Mouse (Mus musculus) heart, postnatal 0 days (tissue): Measurements from ENCODE around the gene Ncoa4. TPM values are rescaled to one million over a fixed set of nuclear protein-coding genes. Genes with fewer than 3 reads are reported as not detected.

Experiments used
- ATAC-seq: fragments of 200-750 bp; cut with Nextera tagmentation; 2 replicates; pipeline ENCODE4 v1.8.0; 2017; ENCODE audit warnings: low read depth, moderate number of reproducible peaks, moderate library complexity; ENCODE audit not compliant: insufficient read depth
- DNase-seq: peaks from one replicate; pipeline ENCODE4 v3.0.0-alpha.2; 2016; ENCODE audit warnings: low spot score
- H3K27ac ChIP-seq: fragments of 300-500 bp; sonication (generic); 2 replicates; pipeline ENCODE4 v1.5.1; 2014; ENCODE audit warnings: low read depth, mild to moderate bottlenecking
- H3K27me3 ChIP-seq: fragments of 300-500 bp; sonication (generic); 2 replicates; pipeline ENCODE4 v1.6.1; 2014; ENCODE audit warnings: low read length, mixed read lengths; ENCODE audit not compliant: control insufficient read depth, insufficient read depth
- H3K36me3 ChIP-seq: fragments of 300-500 bp; sonication (generic); replicated peaks from 2 replicates; pipeline ENCODE4 v1.6.1; 2014; ENCODE audit warnings: low read length, mixed read lengths; ENCODE audit not compliant: control insufficient read depth, insufficient read depth
- H3K4me1 ChIP-seq: fragments of 300-500 bp; sonication (generic); 2 replicates; pipeline ENCODE4 v1.6.1; 2014; ENCODE audit warnings: antibody characterized with exemption; ENCODE audit not compliant: control insufficient read depth, insufficient read depth
- H3K4me2 ChIP-seq: fragments of 300-500 bp; sonication (generic); 2 replicates; pipeline ENCODE4 v1.6.1; 2014; ENCODE audit warnings: low read depth, mild to moderate bottlenecking, low read length, moderate library complexity
- H3K4me3 ChIP-seq: fragments of 300-500 bp; sonication (generic); 2 replicates; pipeline ENCODE4 v1.5.1; 2014; ENCODE audit warnings: low read depth, low read length
- H3K9ac ChIP-seq: fragments of 300-500 bp; sonication (generic); replicated peaks from 2 replicates; pipeline ENCODE4 v1.6.1; 2014; ENCODE audit warnings: low read depth, low read length, mixed read lengths
- H3K9me3 ChIP-seq: fragments of 300-500 bp; sonication (generic); replicated peaks from 2 replicates; pipeline ENCODE4 v1.6.1; 2016; ENCODE audit warnings: low read length; ENCODE audit not compliant: control insufficient read depth
- CTCF ChIP-seq: IDR thresholded peaks from 2 replicates; pipeline ENCODE4 v1.5.1; 2016; ENCODE audit warnings: antibody characterized with exemption, control low read depth, low read depth
- EP300 ChIP-seq: IDR thresholded peaks from 2 replicates; pipeline ENCODE4 v1.6.1; 2016; ENCODE audit warnings: antibody characterized with exemption, low read depth
- WGBS: fragments of 180-500 bp; shearing (Covaris S2); extraction: QIAGEN DNeasy Blood & Tissue Kit; methylation state at CpG from one replicate; pipeline ENCODE4 v1.1.7; 2014; 5-methylcytosine and 5-hydroxymethylcytosine counted together
- polyA plus RNA-seq: library from polyadenylated mRNA; unstranded; fragments of >200 nt; fragmentation: Nextera tagmentation; extraction: Ambion mirVana; gene quantifications from 2 replicates; pipeline ENCODE4 v1.2.1, GENCODE M21; 2015
- total RNA-seq: library from RNA; depleted of rRNA; stranded (reverse); fragments of >200 nt; gene quantifications from 2 replicates; pipeline ENCODE4 v1.2.3, GENCODE M21; 2014; ENCODE audit warnings: low replicate concordance

The Ncoa4 gene
- total and polyA plus RNA-seq, 2 experiments from 2014 or later = 62.1 to 137 TPM

DNA sequence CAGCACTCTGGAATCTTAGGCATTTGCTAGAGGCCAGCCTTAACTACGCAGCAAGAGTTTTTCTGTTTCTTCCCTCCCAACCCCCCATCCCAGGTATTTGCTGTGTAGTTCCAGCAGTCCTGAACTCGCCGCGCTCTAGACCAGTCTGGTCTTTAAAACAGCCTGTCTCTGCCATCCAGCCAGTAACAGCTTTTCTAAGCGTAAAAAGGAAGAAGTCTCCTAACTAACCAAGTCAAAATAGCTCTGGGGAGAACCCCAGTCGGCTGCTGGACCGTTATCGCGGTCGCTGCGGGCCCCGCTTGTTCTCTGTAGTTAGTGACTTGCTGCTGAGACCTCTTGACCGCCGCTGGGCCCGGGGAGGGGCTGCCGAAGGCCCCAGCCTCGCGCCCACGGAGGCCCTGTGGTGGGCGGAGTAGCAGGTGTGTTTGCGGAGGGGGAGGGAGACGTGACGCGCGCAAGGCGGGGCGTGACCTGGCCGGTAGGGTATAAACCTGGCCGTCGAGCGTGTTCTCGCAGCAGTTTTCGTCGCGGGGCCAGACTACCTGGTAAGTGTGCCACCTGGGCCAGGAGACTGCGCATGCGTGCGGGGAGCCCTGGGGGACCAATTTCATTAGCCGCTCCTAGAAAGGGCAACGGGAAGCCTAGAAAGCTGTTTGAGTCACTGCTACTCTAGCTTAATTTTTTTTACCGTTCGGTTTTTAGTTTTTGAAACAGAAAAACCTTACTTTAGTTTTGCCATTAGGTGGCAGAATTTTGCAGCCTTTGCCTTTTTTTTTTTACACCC is 5.8 kb downstream of the Ncoa4 start:
- TF ChIP-seq CTCF (no peak), EP300 (no peak)
- H3K9me3 ChIP-seq = no peaks in the 10 kb centered on the region
- H3K27ac ChIP-seq = peak overlapping the region; percentile 87
- H3K9ac ChIP-seq = peak overlapping the region; percentile 70
- ATAC-seq (peak; percentile 74), DNase-seq (peak; percentile 62)
- peak overlapping the region; percentile 64 for H3K4me3 ChIP-seq
- under 1% methylated on average over 42 of the region's 42 CpGs for WGBS
- H3K4me2 ChIP-seq = peak overlapping the region; percentile 99
- H3K4me1 ChIP-seq = peaks cover 14% of the 10 kb centered on the region
- no peaks in the 10 kb centered on the region for H3K27me3 ChIP-seq
- H3K36me3 ChIP-seq = no peaks in the 10 kb centered on the region

DNA sequence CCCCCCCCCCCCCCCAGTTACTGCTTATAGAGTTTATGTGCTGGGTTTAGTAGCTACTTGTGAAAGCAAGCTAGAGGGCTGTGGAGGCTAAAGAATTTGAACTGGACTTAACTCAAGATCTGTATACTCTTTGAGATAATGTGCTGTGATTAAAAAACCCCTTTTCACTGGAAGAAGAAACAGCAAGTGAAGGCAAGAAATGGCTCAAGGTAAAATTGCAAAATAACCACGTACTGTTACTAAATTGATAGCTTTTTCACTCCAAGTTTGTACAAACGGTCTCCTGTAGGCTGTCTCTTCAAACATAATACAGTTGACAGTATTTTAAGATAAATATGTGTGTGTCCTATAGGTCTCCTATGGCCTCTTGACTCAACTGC is 6.4 kb downstream of the Ncoa4 start:
- Histone ChIP-seq H3K27ac (no peak overlapping the region), H3K36me3 (0 out of 2 replicates have a peak, but pooled peaks cover 4% of the 10 kb centered on the region), H3K4me3 (peak overlapping the region; percentile 64), H3K9me3 (no peaks in the 10 kb centered on the region), H3K4me1 (peaks cover 8% of the 10 kb centered on the region), H3K4me2 (peak overlapping the region; percentile 99), H3K27me3 (no peaks in the 10 kb centered on the region), H3K9ac (no peak overlapping the region)
- DNase-seq (no peak), ATAC-seq (no peak)
- no peak for TF ChIP-seq CTCF
- TF ChIP-seq EP300 = no peak
- WGBS = 65% methylated on average over 2 of the region's 2 CpGs

DNA sequence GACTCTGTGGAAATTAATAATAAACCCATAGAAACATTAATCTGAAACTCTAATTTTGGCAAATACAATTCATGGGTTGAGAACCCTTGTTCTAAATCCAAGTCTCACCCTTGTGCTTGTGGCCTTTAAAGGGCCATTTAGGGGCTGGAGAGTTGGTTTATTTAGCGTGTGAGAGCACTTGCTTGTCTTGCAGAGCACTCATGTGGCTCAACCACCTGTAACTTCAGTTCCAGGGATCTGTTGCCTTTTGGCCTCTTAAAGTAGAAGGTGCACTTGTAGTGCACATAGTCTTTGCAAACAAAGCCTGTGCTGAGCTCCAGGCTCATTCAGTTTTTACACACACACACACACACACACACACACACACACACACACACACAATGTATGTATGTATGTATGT is 7.2 kb downstream of the Ncoa4 start:
- peaks cover 6% of the 10 kb centered on the region for H3K4me1 ChIP-seq
- no peaks in the 10 kb centered on the region for H3K27me3 ChIP-seq
- ATAC-seq = no peak
- H3K9me3 ChIP-seq = no peaks in the 10 kb centered on the region
- H3K27ac ChIP-seq = no peak overlapping the region
- WGBS = 81% methylated on average over 1 of the region's 1 CpGs
- H3K4me2 ChIP-seq = no peak overlapping the region
- peaks cover 8% of the 10 kb centered on the region; the same call in 1 of the 2 replicates for H3K36me3 ChIP-seq
- TF ChIP-seq CTCF (no peak), EP300 (no peak)
- no peak overlapping the region for H3K9ac ChIP-seq
- no peak for DNase-seq
- no peak overlapping the region for H3K4me3 ChIP-seq

DNA sequence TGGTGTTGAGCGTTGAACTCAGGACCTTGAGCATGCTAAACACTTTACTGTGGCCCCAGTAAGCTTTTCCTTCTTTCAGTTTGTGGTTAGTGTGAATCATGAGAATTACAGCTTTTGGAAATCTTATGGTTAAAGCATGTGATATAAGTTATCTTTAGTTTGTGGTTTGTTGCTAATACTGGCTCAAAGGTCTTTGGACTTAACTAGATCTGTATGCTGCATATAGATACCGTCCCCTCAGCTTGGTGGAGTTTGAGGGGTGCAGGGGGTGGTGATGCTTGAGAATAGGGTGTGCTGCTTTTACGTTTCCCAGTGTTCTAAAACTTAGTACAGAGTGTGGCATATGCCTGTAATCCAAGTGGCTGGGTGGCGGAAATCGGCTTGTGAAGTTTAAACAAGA is 7.7 kb downstream of the Ncoa4 start:
- Histone ChIP-seq H3K9ac (no peak overlapping the region), H3K4me2 (no peak overlapping the region), H3K36me3 (peaks cover 11% of the 10 kb centered on the region; the same call in 1 of the 2 replicates), H3K4me1 (peaks cover 6% of the 10 kb centered on the region; the same call in 1 of the 2 replicates), H3K27me3 (no peaks in the 10 kb centered on the region), H3K4me3 (no peak overlapping the region), H3K27ac (no peak overlapping the region), H3K9me3 (no peaks in the 10 kb centered on the region)
- TF ChIP-seq CTCF = no peak
- TF ChIP-seq EP300 = no peak
- ATAC-seq = no peak
- no peak for DNase-seq
- 85% methylated on average over 5 of the region's 5 CpGs for WGBS

DNA sequence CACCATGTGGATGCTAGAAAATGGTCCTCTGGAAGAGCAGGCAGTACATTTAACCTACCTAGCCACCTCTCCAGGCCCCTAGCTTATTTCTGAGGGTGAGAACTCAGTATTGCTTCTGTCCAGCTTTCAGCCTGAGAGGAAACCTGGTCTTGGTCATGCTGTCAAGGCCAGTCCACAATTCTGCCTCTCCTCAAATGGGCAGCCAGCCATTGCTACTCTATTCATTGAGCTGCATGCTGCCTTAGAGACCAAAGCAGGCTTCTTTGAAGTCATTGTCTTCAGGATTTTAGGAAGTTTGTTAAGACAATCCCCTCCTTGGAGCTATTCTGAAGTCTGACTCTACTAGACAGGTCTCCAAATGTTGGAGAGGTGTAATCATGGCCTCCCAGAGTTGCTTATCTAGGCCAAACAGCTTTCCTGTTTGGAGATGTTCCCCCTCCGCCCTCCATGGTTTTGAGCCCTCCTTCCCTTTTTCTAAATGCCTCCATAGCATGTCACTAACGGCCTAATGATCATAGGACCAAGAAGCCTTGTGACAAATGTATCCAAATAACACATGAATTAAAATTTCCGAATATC is 9.1 kb downstream of the Ncoa4 start:
- no peak overlapping the region for H3K27ac ChIP-seq
- no peaks in the 10 kb centered on the region for H3K9me3 ChIP-seq
- no peak overlapping the region for H3K4me3 ChIP-seq
- TF ChIP-seq EP300 (no peak), CTCF (no peak)
- peak; percentile 21 for DNase-seq
- peaks cover 6% of the 10 kb centered on the region; the same call in 1 of the 2 replicates for H3K4me1 ChIP-seq
- peaks cover 25% of the 10 kb centered on the region for H3K36me3 ChIP-seq
- WGBS = 66% methylated on average over 3 of the region's 3 CpGs
- no peaks in the 10 kb centered on the region for H3K27me3 ChIP-seq
- no peak overlapping the region for H3K4me2 ChIP-seq
- peak; percentile 42; the same call in 1 of the 2 replicates for ATAC-seq
- no peak overlapping the region for H3K9ac ChIP-seq
